Mouse (Mus musculus) liver, adult (tissue): ENCODE data around the gene Olfr322.

Experiments used
- GATA4 ChIP-seq: IDR thresholded peaks from 2 replicates; pipeline ENCODE4 v1.6.1; 2014; ENCODE audit warnings: mild to moderate bottlenecking, low read length; ENCODE audit not compliant: insufficient replicate concordance

Olfr322 gene

GRCm38 (mm10) chr11:58669252-58669651, 10.7 kb downstream of the Olfr322 start:
- TF ChIP-seq GATA4: no peak

- no peak for TF ChIP-seq GATA4
Observed at GRCm38 (mm10) chr11:58671825-58672224, 13.2 kb downstream of the Olfr322 start.

DNA sequence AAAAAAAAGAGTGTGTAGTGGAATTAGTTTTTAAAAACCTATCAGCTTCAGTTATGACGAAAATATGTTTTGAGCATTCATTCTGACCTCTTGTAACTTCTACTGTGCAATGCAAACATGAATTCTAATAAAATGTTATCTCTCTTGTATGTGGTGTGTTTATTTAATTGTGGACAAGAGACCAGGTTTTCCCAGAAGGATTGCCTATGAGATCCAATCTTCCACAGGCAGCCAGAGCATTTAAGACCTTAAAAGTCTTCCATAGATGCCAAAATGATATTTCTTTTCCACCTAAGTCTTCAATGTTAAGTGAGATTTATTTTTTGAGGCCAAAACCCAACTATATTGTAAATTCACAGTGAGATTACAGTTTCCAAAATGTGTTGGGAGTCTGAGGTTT, 22.2 kb downstream of the Olfr322 start, which contains the start of gene Olfr320:
TSS of gene Olfr320 (plus strand) at position 301 of the 400 bp plus-strand sequence.
- TF ChIP-seq GATA4: no peak

DNA sequence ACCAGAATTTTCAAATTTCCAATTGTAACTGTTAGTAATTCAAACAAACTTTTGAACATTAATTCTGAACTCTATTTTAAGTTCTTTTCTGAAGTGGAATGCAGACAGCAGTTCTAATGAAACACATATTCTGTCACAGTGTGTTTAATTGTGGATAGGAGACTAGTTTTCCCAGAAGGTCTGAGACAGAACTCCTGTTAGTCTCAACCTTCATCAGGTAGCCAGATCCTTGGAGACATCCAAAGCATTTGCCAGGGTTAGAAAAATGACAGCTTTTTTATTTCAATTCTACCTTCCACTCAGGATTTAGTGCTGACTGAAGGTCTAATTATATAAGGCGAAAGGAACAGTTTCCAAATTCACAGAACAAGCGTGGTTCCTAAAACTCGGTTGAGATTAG, 40.3 kb downstream of the Olfr322 start, which contains the start of gene Olfr319:
TSS of gene Olfr319 (plus strand) at position 301 of the 400 bp plus-strand sequence.
- no peak for TF ChIP-seq GATA4

- no peak for TF ChIP-seq GATA4
Observed at GRCm38 (mm10) chr11:58709086-58709485, 50.5 kb downstream of the Olfr322 start.
